Mouse (Mus musculus) kidney, adult 11 months (tissue): Measurements from ENCODE around the gene Cnn2.
"Not testable (repeated sequence)": the region's sequence is repeated elsewhere in the genome, so short reads cannot be mapped to it uniquely, and the experiment has no call there.

Source experiments
- DNase-seq: peaks from one replicate; pipeline ENCODE4 v3.0.0; 2022

Gene Cnn2

GRCm38 (mm10) chr10:80045364-80045763, 57.0 kb downstream of the Cnn2 start:
- not testable (repeated sequence) for DNase-seq
